Mouse (Mus musculus): ENCODE measurements around the gene Arhgap8. TPM values are rescaled to one million over a fixed set of nuclear protein-coding genes. Genes with fewer than 3 reads are reported as not detected.
"Not testable (repeated sequence)": the region's sequence is repeated elsewhere in the genome, so short reads cannot be mapped to it uniquely, and the experiment has no call there.

Gene Arhgap8
- polyA plus RNA-seq, 1 experiment from 2014 or later: 0.87 TPM

DNA sequence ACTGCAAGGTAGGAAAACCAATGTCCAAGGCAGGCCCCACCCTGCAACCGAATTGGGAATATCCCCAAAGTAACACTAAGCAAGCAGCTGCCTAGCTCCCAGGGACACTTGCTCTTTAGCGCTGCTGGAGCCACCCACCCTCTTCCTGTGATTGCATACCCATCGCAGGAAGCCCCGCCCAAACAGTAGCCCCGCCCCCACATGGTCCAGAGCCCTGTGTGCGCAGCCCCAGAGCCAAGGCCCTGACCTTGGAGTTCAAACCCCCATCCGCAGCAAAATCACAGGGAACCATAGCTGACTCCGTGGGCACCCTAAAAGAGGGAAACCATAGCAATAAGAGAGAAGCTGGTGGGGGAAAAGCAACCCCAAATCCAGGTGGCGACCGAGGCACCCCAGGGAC, 46.8 kb downstream of the Arhgap8 start:
- no peaks in the 10 kb centered on the region for H3K36me3 ChIP-seq (replicated peaks; ENCODE audit: control insufficient read depth, insufficient read depth)
- peaks cover 9% of the 10 kb centered on the region for H3K4me1 ChIP-seq (replicated peaks; ENCODE audit: control insufficient read depth, insufficient read depth, low read length)
- no peak for ATAC-seq (ENCODE audit: low FRiP score)
- H3K27ac ChIP-seq: no peak overlapping the region
- H3K27me3 ChIP-seq (ENCODE audit: control insufficient read depth, insufficient read depth, low read length): no peaks in the 10 kb centered on the region
- H3K4me3 ChIP-seq (replicated peaks; ENCODE audit: low read length): no peak overlapping the region
- DNase-seq (ENCODE audit: low spot score): no peak
- WGBS: 40% methylated on average over 10 of the region's 10 CpGs
- H3K4me2 ChIP-seq (replicated peaks): no peak overlapping the region
- no peak overlapping the region for H3K9ac ChIP-seq
- H3K9me3 ChIP-seq (ENCODE audit: control insufficient read depth, low read length): no peaks in the 10 kb centered on the region

DNA sequence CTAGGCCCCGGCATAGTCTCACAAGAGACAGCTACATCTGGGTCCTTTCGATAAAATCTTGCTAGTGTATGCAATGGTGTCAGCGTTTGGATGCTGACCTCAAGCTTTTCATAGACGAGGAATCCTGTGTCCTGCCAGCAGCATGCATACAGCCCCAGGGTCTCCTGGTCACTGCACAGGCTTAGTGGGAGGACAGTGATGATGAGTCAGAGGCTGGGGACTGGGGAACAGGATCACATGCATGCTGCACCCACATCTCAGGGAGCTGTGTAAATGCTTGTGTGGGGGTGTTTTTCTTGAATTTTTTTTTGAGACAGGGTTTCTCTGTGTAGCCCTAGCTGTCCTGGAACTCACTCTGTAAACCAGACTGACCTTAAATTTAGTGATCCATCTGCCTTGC, 48.7 kb downstream of the Arhgap8 start:
- WGBS: 79% methylated on average over 3 of the region's 4 CpGs
- not testable (repeated sequence) for DNase-seq (ENCODE audit: low spot score)

GRCm38 (mm10) chr15:84769641-84770341, 49.9 kb downstream of the Arhgap8 start:
- peaks cover 8% of the 10 kb centered on the region for H3K4me1 ChIP-seq (replicated peaks; ENCODE audit: control insufficient read depth, insufficient read depth, low read length)
- no peak overlapping the region for H3K27ac ChIP-seq
- 87% methylated on average over 11 of the region's 11 CpGs for WGBS
- no peak overlapping the region for H3K4me2 ChIP-seq (replicated peaks)
- DNase-seq (ENCODE audit: low spot score) (no peak), ATAC-seq (ENCODE audit: low FRiP score) (no peak)
- H3K9me3 ChIP-seq (ENCODE audit: control insufficient read depth, low read length): no peaks in the 10 kb centered on the region
- H3K27me3 ChIP-seq (ENCODE audit: control insufficient read depth, insufficient read depth, low read length): no peaks in the 10 kb centered on the region
- H3K9ac ChIP-seq: no peak overlapping the region
- no peaks in the 10 kb centered on the region for H3K36me3 ChIP-seq (replicated peaks; ENCODE audit: control insufficient read depth, insufficient read depth)
- no peak overlapping the region for H3K4me3 ChIP-seq (replicated peaks; ENCODE audit: low read length)

More for the DNA sequence above, 48.7 kb downstream of the Arhgap8 start:
- H3K27ac ChIP-seq; H3K4me2 ChIP-seq (replicated peaks); H3K27me3 ChIP-seq (ENCODE audit: control insufficient read depth, insufficient read depth, low read length); H3K4me1 ChIP-seq (replicated peaks; ENCODE audit: control insufficient read depth, insufficient read depth, low read length); ATAC-seq (ENCODE audit: low FRiP score); H3K4me3 ChIP-seq (replicated peaks; ENCODE audit: low read length); H3K9me3 ChIP-seq (ENCODE audit: control insufficient read depth, low read length); H3K36me3 ChIP-seq (replicated peaks; ENCODE audit: control insufficient read depth, insufficient read depth); H3K9ac ChIP-seq: not testable (repeated sequence)

DNA sequence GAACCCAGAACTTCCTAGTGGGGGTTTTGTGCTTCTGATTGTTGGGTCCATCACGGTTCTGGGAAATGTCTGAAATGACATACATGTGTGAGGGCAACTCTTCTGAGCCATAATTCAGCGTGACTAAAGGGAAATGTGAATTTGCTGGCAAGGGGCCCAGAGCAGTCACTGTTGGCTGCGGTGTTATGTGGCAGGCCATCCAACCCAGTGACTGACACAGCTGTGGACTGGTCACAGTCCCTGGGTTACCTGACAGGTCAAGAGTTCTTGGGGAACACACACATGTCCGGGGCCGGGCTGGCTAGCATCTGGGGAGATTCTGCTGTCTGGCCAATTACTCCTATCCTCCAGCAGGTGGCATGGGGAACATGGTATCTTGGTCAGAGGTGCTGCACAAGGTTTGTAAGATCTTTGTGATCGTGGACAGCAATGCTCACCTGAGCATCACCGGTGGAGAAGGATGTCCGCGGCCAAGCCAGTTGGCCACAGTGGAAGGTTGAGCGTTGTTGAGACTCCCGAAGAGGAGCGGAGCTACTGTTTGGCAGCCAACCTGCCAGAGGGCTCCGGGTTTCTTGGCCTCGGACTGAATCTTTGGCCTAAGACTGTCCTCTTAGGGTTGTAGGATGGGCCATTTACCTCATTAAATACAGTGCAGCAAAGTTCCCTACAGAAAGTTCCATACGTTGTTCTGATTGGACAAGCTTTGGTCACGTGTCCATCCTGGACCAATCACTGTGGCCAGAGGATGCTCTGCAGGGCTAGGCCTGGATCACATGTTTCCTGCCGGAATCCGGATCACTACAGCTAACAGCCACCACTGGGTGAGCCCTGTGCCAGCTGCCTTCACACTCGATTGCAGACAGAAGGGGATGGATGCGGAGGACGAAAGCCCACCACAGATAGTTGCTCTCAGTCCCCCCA, 52.6 kb downstream of the Arhgap8 start:
- Histone ChIP-seq H3K27me3 (ENCODE audit: control insufficient read depth, insufficient read depth, low read length) (no peaks in the 10 kb centered on the region), H3K4me3 (replicated peaks; ENCODE audit: low read length) (no peak overlapping the region), H3K9ac (no peak overlapping the region), H3K4me1 (replicated peaks; ENCODE audit: control insufficient read depth, insufficient read depth, low read length) (peaks cover 21% of the 10 kb centered on the region), H3K4me2 (replicated peaks) (no peak overlapping the region), H3K36me3 (replicated peaks; ENCODE audit: control insufficient read depth, insufficient read depth) (no peaks in the 10 kb centered on the region), H3K27ac (no peak overlapping the region), H3K9me3 (ENCODE audit: control insufficient read depth, low read length) (no peaks in the 10 kb centered on the region)
- DNase-seq (ENCODE audit: low spot score): no peak
- no peak for ATAC-seq (ENCODE audit: low FRiP score)
- WGBS: 83% methylated on average over 21 of the region's 21 CpGs

GRCm38 (mm10) chr15:84775421-84776174, 55.7 kb downstream of the Arhgap8 start:
- WGBS: 12% methylated on average over 20 of the region's 20 CpGs
- H3K4me1 ChIP-seq (replicated peaks; ENCODE audit: control insufficient read depth, insufficient read depth, low read length): peaks cover 27% of the 10 kb centered on the region

DNA sequence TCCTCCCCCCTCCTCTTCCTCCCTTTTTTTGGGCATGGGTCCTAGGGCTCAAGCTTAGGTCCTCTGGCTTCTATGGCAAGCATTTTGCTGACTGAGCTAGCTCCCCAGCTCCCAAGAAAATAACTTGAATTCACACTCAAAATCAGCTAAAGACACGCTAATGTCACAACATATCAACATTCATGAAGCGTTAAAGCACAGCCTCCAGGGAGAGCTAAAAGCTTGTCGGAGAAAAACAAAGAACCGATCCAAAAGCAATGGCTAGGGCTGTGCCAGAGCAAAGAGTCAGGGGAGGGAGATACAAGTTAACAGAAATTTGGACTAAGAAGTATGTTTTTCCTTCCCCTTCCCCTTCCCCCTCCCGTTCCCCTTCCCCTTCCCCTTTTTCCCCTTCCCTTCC, 58.7 kb downstream of the Arhgap8 start:
- Histone ChIP-seq H3K9me3 (ENCODE audit: control insufficient read depth, low read length) (no peaks in the 10 kb centered on the region), H3K27ac (no peak overlapping the region), H3K4me1 (replicated peaks; ENCODE audit: control insufficient read depth, insufficient read depth, low read length) (peaks cover 27% of the 10 kb centered on the region), H3K4me2 (replicated peaks) (no peak overlapping the region), H3K4me3 (replicated peaks; ENCODE audit: low read length) (no peak overlapping the region), H3K9ac (no peak overlapping the region), H3K36me3 (replicated peaks; ENCODE audit: control insufficient read depth, insufficient read depth) (no peaks in the 10 kb centered on the region), H3K27me3 (ENCODE audit: control insufficient read depth, insufficient read depth, low read length) (no peaks in the 10 kb centered on the region)
- no peak for ATAC-seq (ENCODE audit: low FRiP score)
- no peak for DNase-seq (ENCODE audit: low spot score)
- 38% methylated on average over 5 of the region's 5 CpGs for WGBS

More at GRCm38 (mm10) chr15:84775421-84776174, 55.7 kb downstream of the Arhgap8 start:
- peak overlapping the region; percentile 34 for H3K4me2 ChIP-seq (replicated peaks)
- no peak overlapping the region for H3K4me3 ChIP-seq (replicated peaks; ENCODE audit: low read length)
- no peaks in the 10 kb centered on the region for H3K9me3 ChIP-seq (ENCODE audit: control insufficient read depth, low read length)
- no peaks in the 10 kb centered on the region for H3K36me3 ChIP-seq (replicated peaks; ENCODE audit: control insufficient read depth, insufficient read depth)
- H3K27ac ChIP-seq: peak overlapping the region; percentile 72
- peak; percentile 44; the same call in 1 of the 2 replicates for ATAC-seq (ENCODE audit: low FRiP score)
- no peaks in the 10 kb centered on the region for H3K27me3 ChIP-seq (ENCODE audit: control insufficient read depth, insufficient read depth, low read length)
- peak; percentile 47 for DNase-seq (ENCODE audit: low spot score)
- peak overlapping the region; percentile 35; the same call in 1 of the 2 replicates for H3K9ac ChIP-seq

- H3K4me3 ChIP-seq (replicated peaks; ENCODE audit: low read length): no peak overlapping the region
- no peak for ATAC-seq (ENCODE audit: low FRiP score)
- H3K4me1 ChIP-seq (replicated peaks; ENCODE audit: control insufficient read depth, insufficient read depth, low read length): no peaks in the 10 kb centered on the region
- no peak overlapping the region for H3K4me2 ChIP-seq (replicated peaks)
- DNase-seq (ENCODE audit: low spot score): no peak
- H3K9ac ChIP-seq: no peak overlapping the region
- no peaks in the 10 kb centered on the region for H3K27me3 ChIP-seq (ENCODE audit: control insufficient read depth, insufficient read depth, low read length)
- H3K36me3 ChIP-seq (replicated peaks; ENCODE audit: control insufficient read depth, insufficient read depth): peaks cover 27% of the 10 kb centered on the region
- no peak overlapping the region for H3K27ac ChIP-seq
- WGBS: 98% methylated on average over 16 of the region's 16 CpGs
- no peaks in the 10 kb centered on the region for H3K9me3 ChIP-seq (ENCODE audit: control insufficient read depth, low read length)
Observed at GRCm38 (mm10) chr15:84784812-84785211, 65.0 kb downstream of the Arhgap8 start.

GRCm38 (mm10) chr15:84787161-84787560, 67.3 kb downstream of the Arhgap8 start:
- H3K9me3 ChIP-seq (ENCODE audit: control insufficient read depth, low read length): no peaks in the 10 kb centered on the region
- H3K4me3 ChIP-seq (replicated peaks; ENCODE audit: low read length): no peak overlapping the region
- no peaks in the 10 kb centered on the region for H3K27me3 ChIP-seq (ENCODE audit: control insufficient read depth, insufficient read depth, low read length)
- WGBS: 55% methylated on average over 10 of the region's 10 CpGs
- no peak overlapping the region for H3K4me2 ChIP-seq (replicated peaks)
- DNase-seq (ENCODE audit: low spot score) (no peak), ATAC-seq (ENCODE audit: low FRiP score) (no peak)
- H3K27ac ChIP-seq: no peak overlapping the region
- H3K4me1 ChIP-seq (replicated peaks; ENCODE audit: control insufficient read depth, insufficient read depth, low read length): no peaks in the 10 kb centered on the region
- no peak overlapping the region for H3K9ac ChIP-seq
- peaks cover 38% of the 10 kb centered on the region for H3K36me3 ChIP-seq (replicated peaks; ENCODE audit: control insufficient read depth, insufficient read depth)

DNA sequence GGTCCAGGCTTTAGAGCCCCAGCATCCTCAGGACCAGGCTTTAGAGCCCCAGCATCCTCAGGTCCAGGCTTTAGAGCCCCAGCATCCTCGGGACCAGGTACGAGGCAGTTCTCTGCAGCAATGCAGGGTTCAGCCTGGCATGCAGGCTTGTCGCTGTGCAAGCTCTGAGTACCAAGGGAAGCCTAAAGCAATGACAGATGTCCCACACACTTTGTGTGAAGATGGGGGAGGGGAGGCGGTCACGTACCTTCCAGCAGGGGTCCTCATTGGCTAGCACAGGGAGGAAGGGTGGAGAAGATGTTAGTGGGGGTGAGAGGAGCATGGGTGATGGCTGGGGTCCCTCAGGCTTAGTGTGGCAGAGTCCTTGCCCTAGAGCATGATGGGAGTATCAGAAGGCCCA, 73.8 kb downstream of the Arhgap8 start:
- ATAC-seq (ENCODE audit: low FRiP score) (no peak), DNase-seq (ENCODE audit: low spot score) (no peak)
- Histone ChIP-seq H3K27me3 (ENCODE audit: control insufficient read depth, insufficient read depth, low read length) (no peaks in the 10 kb centered on the region), H3K9ac (no peak overlapping the region), H3K9me3 (ENCODE audit: control insufficient read depth, low read length) (no peaks in the 10 kb centered on the region), H3K27ac (no peak overlapping the region), H3K4me1 (replicated peaks; ENCODE audit: control insufficient read depth, insufficient read depth, low read length) (no peaks in the 10 kb centered on the region), H3K36me3 (replicated peaks; ENCODE audit: control insufficient read depth, insufficient read depth) (peaks cover 62% of the 10 kb centered on the region), H3K4me3 (replicated peaks; ENCODE audit: low read length) (no peak overlapping the region), H3K4me2 (replicated peaks) (no peak overlapping the region)
- WGBS: 78% methylated on average over 5 of the region's 5 CpGs
